Mouse (Mus musculus) kidney, embryonic 15.5 days (tissue): ENCODE results near the gene Gm10477. TPM values are rescaled to one million over a fixed set of nuclear protein-coding genes. Genes with fewer than 3 reads are reported as not detected.
"Not testable (repeated sequence)": the region's sequence is repeated elsewhere in the genome, so short reads cannot be mapped to it uniquely, and the experiment has no call there.

Experiments used
- ATAC-seq: fragments of 200-750 bp; cut with Nextera tagmentation; replicated peaks from 2 replicates; pipeline ENCODE4 v1.8.0; 2017; ENCODE audit warnings: moderate TSS enrichment; ENCODE audit not compliant: low FRiP score
- H3K27ac ChIP-seq: fragments of 300-500 bp; sonication (generic); 2 replicates; pipeline ENCODE4 v1.5.1; 2015; ENCODE audit warnings: mild to moderate bottlenecking, inconsistent platforms
- H3K27me3 ChIP-seq: fragments of 300-500 bp; sonication (generic); 2 replicates; pipeline ENCODE4 v1.6.1; 2015; ENCODE audit warnings: inconsistent platforms
- H3K36me3 ChIP-seq: fragments of 300-500 bp; sonication (generic); 2 replicates; pipeline ENCODE4 v1.6.1; 2015; ENCODE audit warnings: inconsistent platforms
- H3K4me1 ChIP-seq: fragments of 300-500 bp; sonication (generic); 2 replicates; pipeline ENCODE4 v1.6.1; 2015; ENCODE audit warnings: inconsistent platforms
- H3K4me2 ChIP-seq: fragments of 300-500 bp; sonication (generic); 2 replicates; pipeline ENCODE4 v1.6.1; 2015; ENCODE audit warnings: moderate library complexity, mild to moderate bottlenecking, inconsistent platforms
- H3K4me3 ChIP-seq: fragments of 300-500 bp; sonication (generic); replicated peaks from 2 replicates; pipeline ENCODE4 v1.5.1; 2015; ENCODE audit warnings: mild to moderate bottlenecking, inconsistent platforms
- H3K9ac ChIP-seq: fragments of 300-500 bp; sonication (generic); 2 replicates; pipeline ENCODE4 v1.6.1; 2015; ENCODE audit warnings: mild to moderate bottlenecking, inconsistent platforms
- H3K9me3 ChIP-seq: fragments of 300-500 bp; sonication (generic); replicated peaks from 2 replicates; pipeline ENCODE4 v1.6.1; 2016; ENCODE audit warnings: inconsistent platforms
- WGBS: fragments of 180-500 bp; shearing (Covaris S2); methylation state at CpG from one replicate; pipeline ENCODE4 v1.1.7; 2015; ENCODE audit warnings: mixed read lengths; 5-methylcytosine and 5-hydroxymethylcytosine counted together
- polyA plus RNA-seq: library from polyadenylated mRNA; unstranded; fragments of >200 nt; fragmentation: Nextera tagmentation; extraction: Ambion mirVana; gene quantifications from 2 replicates; pipeline ENCODE4 v1.2.1, GENCODE M21; 2015

Gene Gm10477
- polyA plus RNA-seq, result not detected in 2 replicates

DNA sequence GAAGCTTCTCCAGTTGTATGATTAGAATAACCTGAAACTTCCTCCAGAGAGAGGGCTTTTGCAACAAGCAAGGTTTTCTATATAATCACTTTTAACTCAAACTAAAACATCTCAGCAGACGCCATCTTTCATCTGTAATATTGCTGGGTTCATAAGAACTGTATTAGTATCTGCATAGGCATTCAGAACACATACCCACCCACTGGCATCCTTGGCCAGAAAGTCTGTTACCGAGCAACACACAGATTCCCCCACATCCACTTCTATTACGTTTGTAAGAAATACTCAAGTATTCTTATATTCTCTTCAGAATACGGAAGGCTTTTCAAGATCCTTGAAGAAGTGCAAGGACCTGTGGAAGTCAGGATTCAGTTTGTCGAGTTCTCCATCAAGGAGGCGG, at the start of gene Gm10477:
TSS of gene Gm10477 (plus strand) at position 301 of the 400 bp plus-strand sequence.
- not testable (repeated sequence) for H3K9me3 ChIP-seq, H3K9ac ChIP-seq, H3K36me3 ChIP-seq, H3K27me3 ChIP-seq, H3K4me1 ChIP-seq, H3K4me2 ChIP-seq, H3K4me3 ChIP-seq, ATAC-seq, H3K27ac ChIP-seq
- 89% methylated on average over 6 of the region's 6 CpGs for WGBS

DNA sequence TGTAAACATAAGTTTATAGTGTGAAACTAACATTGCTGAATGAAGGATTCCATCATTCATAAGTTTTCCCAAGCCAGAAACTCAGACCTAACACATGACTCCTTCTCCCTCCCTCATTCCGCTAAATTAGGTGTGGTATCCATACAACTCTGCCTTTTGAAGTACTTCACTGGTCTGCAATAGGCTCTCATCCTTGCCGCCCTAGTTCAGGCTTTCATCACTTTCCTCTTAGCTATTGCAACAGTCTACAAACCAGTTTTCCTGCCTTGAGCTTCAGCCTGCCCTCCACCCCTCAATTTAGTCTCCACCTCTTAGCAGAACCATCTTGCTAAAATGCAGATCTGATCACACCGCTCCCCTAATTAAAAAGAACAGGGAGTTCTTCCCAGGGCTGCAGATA, 47.0 kb upstream of the Gm10477 start:
- WGBS, result 85% methylated on average over 3 of the region's 3 CpGs
- Histone ChIP-seq H3K9me3 (no peaks in the 10 kb centered on the region), H3K27ac (no peak overlapping the region), H3K36me3 (no peaks in the 10 kb centered on the region), H3K4me1 (no peaks in the 10 kb centered on the region), H3K9ac (no peak overlapping the region), H3K4me3 (no peak overlapping the region), H3K4me2 (no peak overlapping the region), H3K27me3 (no peaks in the 10 kb centered on the region)
- no peak for ATAC-seq

DNA sequence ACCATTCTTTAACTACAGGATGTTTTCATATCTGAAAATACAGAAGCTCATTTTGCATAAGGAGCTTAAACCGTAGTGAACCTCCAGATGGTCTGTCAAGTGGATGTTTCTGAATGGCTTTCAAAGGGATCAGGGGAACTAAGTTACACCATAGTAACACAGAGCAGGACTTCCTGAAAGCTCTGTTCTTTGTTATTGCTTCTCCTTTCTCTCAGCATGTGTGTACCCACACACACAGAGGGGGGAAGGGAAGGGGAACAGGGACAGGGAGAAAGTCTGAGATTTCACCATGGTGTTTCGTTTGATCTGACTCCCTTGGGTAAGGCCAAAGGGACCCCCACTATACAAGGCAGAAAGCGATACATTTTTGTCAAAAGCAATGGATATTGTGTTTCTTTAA, 42.6 kb upstream of the Gm10477 start:
- Histone ChIP-seq H3K9me3 (no peaks in the 10 kb centered on the region), H3K9ac (no peak overlapping the region), H3K4me3 (no peak overlapping the region), H3K27me3 (no peaks in the 10 kb centered on the region), H3K27ac (no peak overlapping the region), H3K4me1 (no peaks in the 10 kb centered on the region), H3K36me3 (peaks cover 14% of the 10 kb centered on the region; the same call in 1 of the 2 replicates), H3K4me2 (no peak overlapping the region)
- ATAC-seq, result no peak
- WGBS, result 81% methylated on average over 3 of the region's 3 CpGs

DNA sequence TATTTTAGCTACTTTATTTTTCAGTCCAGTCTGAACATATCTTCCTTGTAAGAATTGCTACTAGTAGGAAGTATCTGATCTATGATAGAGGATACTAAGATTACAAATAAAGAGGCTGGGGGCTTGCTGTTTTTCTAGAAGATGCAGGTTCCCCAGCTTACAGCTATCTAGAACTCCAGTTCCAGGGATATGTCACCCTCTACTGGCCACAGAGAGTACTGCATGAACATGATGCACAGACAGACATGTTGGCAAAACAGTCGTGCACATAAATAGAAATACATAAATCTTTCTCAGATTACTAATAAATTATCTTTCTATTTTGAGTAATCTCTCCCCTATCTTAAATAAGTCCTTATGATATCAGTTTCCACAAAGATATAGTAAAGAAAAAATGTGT, 34.8 kb upstream of the Gm10477 start:
- Histone ChIP-seq H3K4me2 (no peak overlapping the region), H3K4me3 (no peak overlapping the region), H3K9ac (no peak overlapping the region), H3K36me3 (peaks cover 10% of the 10 kb centered on the region; the same call in 1 of the 2 replicates), H3K9me3 (no peaks in the 10 kb centered on the region), H3K4me1 (no peaks in the 10 kb centered on the region), H3K27ac (no peak overlapping the region), H3K27me3 (no peaks in the 10 kb centered on the region)
- ATAC-seq, result no peak
- 29% methylated on average over 1 of the region's 1 CpGs for WGBS

DNA sequence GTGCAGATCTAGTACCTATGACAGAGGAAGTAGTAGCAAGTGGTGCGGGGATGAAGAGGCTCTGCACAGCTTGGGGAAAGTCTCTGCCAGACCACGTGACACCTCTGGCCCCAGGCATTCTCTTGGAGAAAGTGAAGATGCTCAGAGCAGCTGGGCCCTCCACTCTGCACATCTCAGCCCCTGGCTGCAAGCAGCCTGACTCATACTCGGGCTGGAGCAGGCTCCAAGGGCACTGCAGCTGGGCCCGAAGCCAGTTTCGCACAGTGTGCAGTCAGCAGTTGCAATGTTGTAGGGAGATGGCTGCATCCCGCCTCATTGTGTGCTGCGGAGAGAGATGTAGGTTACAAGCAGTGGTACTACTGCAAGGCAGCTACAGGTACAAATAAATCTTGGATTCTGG, 27.3 kb upstream of the Gm10477 start:
- no peak overlapping the region for H3K4me3 ChIP-seq
- H3K4me1 ChIP-seq, result no peaks in the 10 kb centered on the region
- no peak overlapping the region for H3K4me2 ChIP-seq
- H3K27me3 ChIP-seq, result no peaks in the 10 kb centered on the region
- H3K9ac ChIP-seq, result no peak overlapping the region
- no peaks in the 10 kb centered on the region for H3K9me3 ChIP-seq
- H3K36me3 ChIP-seq, result peaks cover 18% of the 10 kb centered on the region
- no peak for ATAC-seq
- 88% methylated on average over 7 of the region's 7 CpGs for WGBS
- no peak overlapping the region for H3K27ac ChIP-seq

DNA sequence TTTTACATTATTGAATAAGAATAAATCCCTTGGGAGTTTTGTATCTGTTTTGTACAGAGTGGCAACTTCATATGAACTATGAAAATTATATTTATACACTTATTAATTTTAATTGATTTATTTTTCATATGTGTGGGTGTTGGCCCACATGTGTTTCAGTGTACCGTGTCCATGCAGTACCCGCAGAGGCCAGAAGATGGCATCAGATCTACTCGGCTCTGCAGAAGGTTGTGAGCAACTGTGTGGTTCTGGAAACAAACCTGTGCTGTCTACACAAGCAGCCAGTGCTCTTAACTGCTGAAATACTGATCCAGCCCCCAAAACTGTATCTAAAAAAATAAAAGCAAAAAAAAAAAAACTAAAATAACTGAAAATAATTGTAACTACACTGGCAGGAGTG, 6.7 kb downstream of the Gm10477 start:
- 5% methylated on average over 3 of the region's 3 CpGs for WGBS
- ATAC-seq, result no peak
- no peaks in the 10 kb centered on the region for H3K9me3 ChIP-seq

DNA sequence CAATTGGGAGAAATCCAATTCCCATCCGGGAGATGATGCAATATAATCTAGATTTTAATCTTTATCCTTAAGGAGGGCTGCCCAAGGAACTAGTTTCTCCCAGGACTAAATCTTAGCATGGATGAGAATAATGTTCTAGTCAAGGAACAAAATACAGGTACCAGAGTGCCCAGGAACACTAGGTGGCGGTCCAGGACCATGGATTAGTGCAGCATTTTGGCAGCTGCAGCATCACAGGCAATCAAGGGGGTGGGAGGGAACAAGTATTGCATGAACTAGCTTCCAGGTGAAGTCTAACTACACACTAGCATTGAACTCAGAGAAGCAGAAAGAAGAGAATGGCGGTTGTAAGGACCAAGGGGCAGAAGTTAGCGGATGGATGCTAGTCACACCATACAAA, 12.6 kb downstream of the Gm10477 start:
- Histone ChIP-seq H3K4me3 (no peak overlapping the region), H3K4me1 (no peaks in the 10 kb centered on the region), H3K36me3 (no peaks in the 10 kb centered on the region), H3K27ac (no peak overlapping the region), H3K9ac (no peak overlapping the region), H3K4me2 (no peak overlapping the region), H3K9me3 (no peaks in the 10 kb centered on the region), H3K27me3 (no peaks in the 10 kb centered on the region)
- 52% methylated on average over 4 of the region's 4 CpGs for WGBS
- no peak for ATAC-seq

More for the DNA sequence above, 6.7 kb downstream of the Gm10477 start:
- H3K27ac ChIP-seq, result no peak overlapping the region
- no peaks in the 10 kb centered on the region for H3K4me1 ChIP-seq
- H3K9ac ChIP-seq, result no peak overlapping the region
- no peak overlapping the region for H3K4me3 ChIP-seq
- H3K27me3 ChIP-seq, result no peaks in the 10 kb centered on the region
- no peaks in the 10 kb centered on the region for H3K36me3 ChIP-seq
- H3K4me2 ChIP-seq, result no peak overlapping the region

DNA sequence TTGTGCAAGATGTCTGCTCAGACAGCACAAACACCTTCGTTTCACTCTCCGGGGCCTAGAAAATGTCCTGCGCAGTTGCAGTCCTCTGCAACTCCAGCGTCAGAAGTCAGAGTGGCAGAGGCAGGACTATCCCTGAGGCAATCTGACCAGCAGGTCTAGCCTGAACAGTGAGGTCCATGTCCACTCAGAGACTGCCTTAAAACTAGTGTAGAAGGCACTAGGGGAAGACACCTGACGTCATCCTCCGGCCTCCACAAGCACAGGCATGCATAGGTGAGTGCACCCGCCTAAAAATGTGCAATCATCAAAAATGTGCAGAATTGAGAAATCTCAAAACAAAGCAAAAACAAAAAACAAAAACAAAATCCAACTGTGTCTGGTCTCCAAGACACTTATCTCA, 25.0 kb downstream of the Gm10477 start, which contains the start of gene Gm648:
TSS of gene Gm648 (minus strand) at position 101 of the 400 bp plus-strand sequence.
- no peaks in the 10 kb centered on the region for H3K27me3 ChIP-seq
- 88% methylated on average over 7 of the region's 7 CpGs for WGBS

DNA sequence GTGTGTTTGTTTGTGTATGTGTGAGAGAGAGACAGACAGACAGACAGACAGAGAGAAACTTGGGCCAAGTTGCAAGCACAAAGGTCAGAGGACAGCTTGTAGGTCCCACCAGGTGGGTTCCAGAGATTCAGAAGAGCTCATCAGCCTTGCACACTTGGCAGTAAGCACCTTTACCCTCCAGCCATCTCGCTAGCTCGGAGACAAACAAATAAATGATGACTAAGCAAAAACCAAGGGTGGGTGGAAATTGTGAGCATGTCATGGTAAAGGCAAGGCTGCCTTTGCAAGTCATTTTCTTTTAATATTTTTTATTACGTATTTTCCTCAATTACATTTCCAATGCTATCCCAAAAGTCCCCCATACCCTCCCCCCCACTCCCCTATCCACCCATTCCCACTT, 29.0 kb downstream of the Gm10477 start:
- Histone ChIP-seq H3K9ac (no peak overlapping the region), H3K4me2 (no peak overlapping the region), H3K4me3 (no peak overlapping the region), H3K9me3 (no peaks in the 10 kb centered on the region), H3K27me3 (no peaks in the 10 kb centered on the region), H3K27ac (no peak overlapping the region), H3K4me1 (no peaks in the 10 kb centered on the region), H3K36me3 (no peaks in the 10 kb centered on the region)
- no peak for ATAC-seq
- 76% methylated on average over 3 of the region's 3 CpGs for WGBS

More for the DNA sequence above, 25.0 kb downstream of the Gm10477 start, which contains the start of gene Gm648:
- no peaks in the 10 kb centered on the region for H3K36me3 ChIP-seq
- no peak within 1 kb of the TSS for H3K4me3 ChIP-seq
- no peak within 1 kb of the TSS for H3K9ac ChIP-seq
- H3K4me2 ChIP-seq, result no peak within 1 kb of the TSS
- H3K9me3 ChIP-seq, result no peaks in the 10 kb centered on the region
- no peaks in the 10 kb centered on the region for H3K4me1 ChIP-seq
- ATAC-seq, result no peak
- H3K27ac ChIP-seq, result no peak within 1 kb of the TSS

DNA sequence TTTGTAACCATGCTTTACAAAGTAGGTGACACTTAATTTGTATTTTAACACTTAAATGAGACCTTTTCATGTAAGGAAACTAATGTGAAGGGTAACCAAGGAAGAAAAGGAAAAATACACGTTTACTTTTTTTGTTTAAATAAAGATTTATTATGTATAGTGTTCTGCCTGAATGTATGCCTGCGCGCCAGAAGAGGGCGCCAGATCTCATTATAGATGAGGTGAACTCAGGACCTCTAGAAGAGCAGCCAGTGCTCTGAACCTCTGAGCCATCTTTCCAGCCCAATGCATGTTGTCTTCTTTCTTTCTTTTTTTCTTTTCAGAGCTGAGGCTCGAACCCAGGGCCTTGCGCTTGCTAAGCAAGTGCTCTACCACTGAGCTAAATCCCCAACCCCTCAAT, 47.9 kb downstream of the Gm10477 start:
- H3K4me3 ChIP-seq, result no peak overlapping the region
- no peak for ATAC-seq
- no peak overlapping the region for H3K9ac ChIP-seq
- H3K4me1 ChIP-seq, result no peaks in the 10 kb centered on the region
- H3K27me3 ChIP-seq, result no peaks in the 10 kb centered on the region
- WGBS, result 21% methylated on average over 6 of the region's 6 CpGs
- no peak overlapping the region for H3K4me2 ChIP-seq
- H3K36me3 ChIP-seq, result no peaks in the 10 kb centered on the region
- no peaks in the 10 kb centered on the region for H3K9me3 ChIP-seq
- H3K27ac ChIP-seq, result no peak overlapping the region

Other genes with a start within 250 kb of the Gm10477 start
- 8.3 and 8.9 TPM in 2 replicates for gene Zfp449, start 178.3 kb upstream of the Gm10477 start, polyA plus RNA-seq
- gene Smim10l2a, start 150.2 kb upstream of the Gm10477 start, polyA plus RNA-seq, result 6.7 and 7.6 TPM in 2 replicates
- gene Gm2174, start 76.8 kb upstream of the Gm10477 start, polyA plus RNA-seq, result 2.3 and 3.2 TPM in 2 replicates
- gene Ints6l, start 69.9 kb upstream of the Gm10477 start, polyA plus RNA-seq, result 28.0 and 29.1 TPM in 2 replicates
- gene Gm648, start 24.9 kb downstream of the Gm10477 start, polyA plus RNA-seq, result not detected in 2 replicates
- 26.4 and 29.7 TPM in 2 replicates for gene Mmgt1, start 73.3 kb downstream of the Gm10477 start, polyA plus RNA-seq
- 11.3 and 11.8 TPM in 2 replicates for gene Slc9a6, start 85.0 kb downstream of the Gm10477 start, polyA plus RNA-seq
- 89.6 and 89.8 TPM in 2 replicates for gene Fhl1, start 207.0 kb downstream of the Gm10477 start, polyA plus RNA-seq